Mouse (Mus musculus) testis, adult 2 months (tissue): ENCODE results near the gene Zg16.

ENCODE experiments used
- CTCF ChIP-seq: fragments of 200-500 bp; IDR thresholded peaks from 2 replicates; pipeline ENCODE4 v1.5.1; 2012; ENCODE audit warnings: low read depth, mild to moderate bottlenecking, inconsistent platforms, low read length, moderate library complexity; ENCODE audit not compliant: control insufficient read depth, insufficient read depth, insufficient replicate concordance
- POLR2A ChIP-seq: fragments of 200-500 bp; IDR thresholded peaks from 2 replicates; pipeline ENCODE4 v1.6.1; 2012; ENCODE audit warnings: low read depth, mild to moderate bottlenecking, inconsistent platforms, low read length, moderate library complexity; ENCODE audit not compliant: control insufficient read depth

DNA sequence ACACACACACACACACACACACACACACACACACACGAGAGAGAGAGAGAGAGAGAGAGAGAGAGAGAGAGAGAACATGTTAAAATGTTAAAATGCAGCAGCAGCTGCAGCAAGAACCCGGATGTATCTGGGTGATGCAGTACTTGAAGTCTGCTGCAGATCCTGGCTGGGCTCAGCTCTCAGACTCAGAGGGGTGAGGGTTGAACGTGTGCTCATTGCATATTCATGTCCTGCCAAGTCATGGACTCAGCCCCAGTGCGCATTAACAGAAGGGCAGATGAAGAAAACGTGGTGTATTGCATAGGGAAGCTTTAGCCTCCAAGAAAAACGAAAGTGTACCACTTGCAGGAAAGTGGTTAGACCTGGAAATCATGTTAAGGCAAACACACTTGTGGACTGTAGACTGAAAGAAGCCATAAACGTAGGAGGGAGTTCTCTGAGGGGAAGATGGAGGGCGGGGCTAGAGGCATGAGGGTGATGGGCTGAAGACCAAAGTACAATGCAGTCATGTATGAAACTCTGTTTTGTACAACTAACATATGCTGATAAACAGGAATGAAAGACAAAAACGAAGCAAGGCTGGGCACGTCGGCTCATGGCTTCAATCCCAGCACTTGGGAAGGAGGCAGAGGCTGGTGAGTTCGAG is 26.6 kb upstream of the Zg16 start:
- TF ChIP-seq CTCF = no peak
- TF ChIP-seq POLR2A = no peak
